Mouse (Mus musculus) testis, adult 2 months (tissue): Measurements from ENCODE around the gene Gpam.

ENCODE experiments used
- CTCF ChIP-seq: fragments of 200-500 bp; IDR thresholded peaks from 2 replicates; pipeline ENCODE4 v1.5.1; 2012; ENCODE audit warnings: low read depth, mild to moderate bottlenecking, inconsistent platforms, low read length, moderate library complexity; ENCODE audit not compliant: control insufficient read depth, insufficient read depth, insufficient replicate concordance
- POLR2A ChIP-seq: fragments of 200-500 bp; IDR thresholded peaks from 2 replicates; pipeline ENCODE4 v1.6.1; 2012; ENCODE audit warnings: low read depth, mild to moderate bottlenecking, inconsistent platforms, low read length, moderate library complexity; ENCODE audit not compliant: control insufficient read depth

GRCm38 (mm10) chr19:55171585-55171984, 44.5 kb upstream of the Gpam start:
- no peak for TF ChIP-seq CTCF
- no peak for TF ChIP-seq POLR2A
